In the genomic region with DNA sequence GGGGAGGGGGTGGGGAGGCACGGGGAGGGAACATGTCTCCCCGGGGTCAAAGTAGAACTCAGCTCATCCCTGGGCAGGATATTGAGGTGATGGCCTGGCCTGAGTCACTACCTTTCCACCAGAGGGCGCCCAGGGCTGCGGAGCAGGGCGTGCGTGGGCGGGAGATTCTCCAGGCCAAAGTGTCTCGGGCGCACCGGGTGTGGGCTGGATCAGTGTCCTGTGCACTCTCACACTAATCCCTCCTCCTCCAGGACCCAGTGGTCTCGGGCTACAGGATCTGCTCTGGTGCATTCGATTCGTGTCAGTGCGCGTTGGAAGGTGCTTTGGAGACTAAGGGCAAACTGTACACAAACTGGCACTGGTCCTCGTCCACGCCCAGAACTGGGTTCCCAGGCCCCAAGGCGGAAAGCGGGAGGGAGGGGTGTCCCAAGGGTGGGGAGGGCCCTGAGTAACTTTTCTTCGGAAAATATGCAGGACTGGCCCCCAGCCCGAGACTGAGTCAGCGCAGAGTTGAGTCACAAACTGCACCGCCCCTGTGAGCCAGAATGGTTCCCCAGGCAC, we compare ENCODE assay signal across 8 mouse cellular contexts. TPM values are rescaled to one million over a fixed set of nuclear protein-coding genes. Genes with fewer than 3 reads are reported as not detected.
DNase-seq lines count a peak whose midpoint lies in the region; ATAC-seq and TF ChIP-seq lines count a peak whose summit lies in the region.

No protein-coding gene starts in this region.

- TF ChIP-seq POLR2A in limb, embryonic 14.5 days (IDR thresholded peaks at IDR 0.05; ENCODE audit: borderline replicate concordance, extremely low read depth, insufficient read depth, insufficient read length): no peak

- DNase-seq in A20 (ENCODE audit: low read depth, low spot score): peak; percentile 82
- DNase-seq in adrenal gland, postnatal 4 days (ENCODE audit: low spot score in 2 of 2): peak; percentile 62 to 82
- peak; percentile 88 for DNase-seq in embryonic facial prominence, embryonic 14.5 days (ENCODE audit: low spot score)
- peak; percentile 95 for DNase-seq in heart, adult 8-10 months (ENCODE audit: low spot score)
- peak; percentile 73 to 79 for DNase-seq in kidney, adult 8-10 months
- peak; percentile 82 for DNase-seq in limb, embryonic 14.5 days (ENCODE audit: low spot score)
- peak; percentile 69 to 89 for DNase-seq in spleen, adult 18-20 months

- 0 out of 2 replicates have a peak, but pooled peaks cover 2% of the 10 kb centered on the region for H3K9me3 ChIP-seq in embryonic facial prominence, embryonic 14.5 days (ENCODE audit: control insufficient read depth, low read length)
- no peaks in the 10 kb centered on the region; the same call in 1 of the 2 replicates for H3K9me3 ChIP-seq in limb, embryonic 14.5 days (ENCODE audit: control insufficient read depth, low read length)
- no peaks in the 10 kb centered on the region for H3K9me3 ChIP-seq in midbrain, embryonic 15.5 days

- H3K9ac ChIP-seq in embryonic facial prominence, embryonic 14.5 days (ENCODE audit: low read depth, low read length): peak overlapping the region; percentile 47
- peak overlapping the region; percentile 36 for H3K9ac ChIP-seq in limb, embryonic 14.5 days (ENCODE audit: low read depth, low read length, severe bottlenecking)
- peak overlapping the region; percentile 8; the same call in 1 of the 2 replicates for H3K9ac ChIP-seq in midbrain, embryonic 15.5 days

- H3K4me2 ChIP-seq in embryonic facial prominence, embryonic 14.5 days (ENCODE audit: low read depth, low read length): peak overlapping the region; percentile 51
- peak overlapping the region; percentile 53 for H3K4me2 ChIP-seq in limb, embryonic 14.5 days (replicated peaks; ENCODE audit: low read depth, low read length, severe bottlenecking)
- peak overlapping the region; percentile 33 for H3K4me2 ChIP-seq in midbrain, embryonic 15.5 days

- ATAC-seq in embryonic facial prominence, embryonic 14.5 days (ENCODE audit: low read depth): peak; percentile 48
- peak; percentile 25 for ATAC-seq in limb, embryonic 14.5 days (ENCODE audit: low FRiP score, low read depth)
- no peak for ATAC-seq in midbrain, embryonic 15.5 days (replicated peaks)

- 2% methylated on average over 16 of the region's 23 CpGs for WGBS in embryonic facial prominence, embryonic 14.5 days
- WGBS in limb, embryonic 14.5 days: 2% methylated on average over 23 of the region's 23 CpGs
- 6% methylated on average over 23 of the region's 23 CpGs for WGBS in midbrain, embryonic 15.5 days

- H3K27ac ChIP-seq in embryonic facial prominence, embryonic 14.5 days (replicated peaks; ENCODE audit: low read depth, low read length): peak overlapping the region; percentile 52
- peak overlapping the region; percentile 48; the same call in 1 of the 2 replicates for H3K27ac ChIP-seq in limb, embryonic 14.5 days (replicated peaks; ENCODE audit: low read depth, low read length)
- H3K27ac ChIP-seq in midbrain, embryonic 15.5 days: no peak overlapping the region

- no peaks in the 10 kb centered on the region for H3K27me3 ChIP-seq in embryonic facial prominence, embryonic 14.5 days (replicated peaks; ENCODE audit: control insufficient read depth, insufficient read depth, low read length)
- no peaks in the 10 kb centered on the region for H3K27me3 ChIP-seq in limb, embryonic 14.5 days (ENCODE audit: control insufficient read depth, insufficient read depth, low read length)
- H3K27me3 ChIP-seq in midbrain, embryonic 15.5 days (replicated peaks): no peaks in the 10 kb centered on the region

- peak overlapping the region; percentile 23 for H3K4me3 ChIP-seq in embryonic facial prominence, embryonic 14.5 days (ENCODE audit: low read depth, low read length)
- H3K4me3 ChIP-seq in limb, embryonic 14.5 days (replicated peaks; ENCODE audit: low read length): peak overlapping the region; percentile 23
- H3K4me3 ChIP-seq in midbrain, embryonic 15.5 days: peak overlapping the region; percentile 6; the same call in 1 of the 2 replicates

- H3K36me3 ChIP-seq in embryonic facial prominence, embryonic 14.5 days (ENCODE audit: control insufficient read depth, insufficient read depth, low read length): peaks cover 51% of the 10 kb centered on the region
- H3K36me3 ChIP-seq in limb, embryonic 14.5 days (ENCODE audit: control insufficient read depth, insufficient read depth, low read length): peaks cover 42% of the 10 kb centered on the region
- no peaks in the 10 kb centered on the region; the same call in 1 of the 2 replicates for H3K36me3 ChIP-seq in midbrain, embryonic 15.5 days (replicated peaks)

- H3K4me1 ChIP-seq in embryonic facial prominence, embryonic 14.5 days (ENCODE audit: control insufficient read depth, insufficient read depth, low read length): peaks cover 8% of the 10 kb centered on the region
- peaks cover 16% of the 10 kb centered on the region for H3K4me1 ChIP-seq in limb, embryonic 14.5 days (ENCODE audit: control insufficient read depth, insufficient read depth, low read length)
- peaks cover 22% of the 10 kb centered on the region for H3K4me1 ChIP-seq in midbrain, embryonic 15.5 days

RNA-seq across cellular contexts. Expression of a gene that starts 2.6 kb away (rescaled TPM):
- 100 to 1,000 TPM; 238 to 243 TPM for total RNA-seq in adrenal gland, postnatal 4 days (2021)
- 164 and 180 TPM in 2 replicates for polyA plus RNA-seq in embryonic facial prominence, embryonic 14.5 days (2014; fragmentation: Nextera tagmentation; extraction: Ambion mirVana)
- 100 to 1,000 TPM; 121 to 147 (median 136) TPM for total RNA-seq in heart, adult 8-10 months (2022)
- polyA plus RNA-seq in limb, embryonic 14.5 days (2012; rRNA removed): 176 and 181 TPM in 2 replicates
- 192 and 210 TPM in 2 replicates for polyA plus RNA-seq in limb, embryonic 14.5 days (2014; fragmentation: Nextera tagmentation; extraction: Ambion mirVana)
- polyA plus RNA-seq in midbrain, embryonic 15.5 days (2015; fragmentation: Nextera tagmentation; extraction: Ambion mirVana): 114 and 126 TPM in 2 replicates

RNA-seq across cellular contexts. Expression of a gene that starts 18.9 kb away (rescaled TPM):
- 10 to 100 TPM; 71.9 to 77.5 TPM for total RNA-seq in adrenal gland, postnatal 4 days (2021)
- polyA plus RNA-seq in embryonic facial prominence, embryonic 14.5 days (2014; fragmentation: Nextera tagmentation; extraction: Ambion mirVana): 58.0 and 67.1 TPM in 2 replicates
- total RNA-seq in heart, adult 8-10 months (2022): 10 to 100 TPM; 54.4 to 95.0 (median 82.9) TPM
- 47.6 and 62.0 TPM in 2 replicates for polyA plus RNA-seq in limb, embryonic 14.5 days (2012; rRNA removed)
- 42.5 and 49.3 TPM in 2 replicates for polyA plus RNA-seq in limb, embryonic 14.5 days (2014; fragmentation: Nextera tagmentation; extraction: Ambion mirVana)
- polyA plus RNA-seq in midbrain, embryonic 15.5 days (2015; fragmentation: Nextera tagmentation; extraction: Ambion mirVana): 4.6 and 5.8 TPM in 2 replicates

RNA-seq across cellular contexts. Expression of a gene that starts 26.3 kb away (rescaled TPM):
- 100 to 1,000 TPM; 186 to 204 TPM for total RNA-seq in adrenal gland, postnatal 4 days (2021)
- 1,004 and 1,082 TPM in 2 replicates for polyA plus RNA-seq in embryonic facial prominence, embryonic 14.5 days (2014; fragmentation: Nextera tagmentation; extraction: Ambion mirVana)
- 100 to 1,000 TPM; 183 to 219 (median 204) TPM for total RNA-seq in heart, adult 8-10 months (2022)
- polyA plus RNA-seq in limb, embryonic 14.5 days (2012; rRNA removed): 582 and 588 TPM in 2 replicates
- 1,065 and 1,091 TPM in 2 replicates for polyA plus RNA-seq in limb, embryonic 14.5 days (2014; fragmentation: Nextera tagmentation; extraction: Ambion mirVana)
- 1,365 and 1,414 TPM in 2 replicates for polyA plus RNA-seq in midbrain, embryonic 15.5 days (2015; fragmentation: Nextera tagmentation; extraction: Ambion mirVana)
